Mouse (Mus musculus): Measurements from ENCODE around the gene Sptbn4. TPM values are rescaled to one million over a fixed set of nuclear protein-coding genes. Genes with fewer than 3 reads are reported as not detected.

Sptbn4 gene
- polyA plus RNA-seq, 1 experiment = 0.23 TPM

GRCm38 (mm10) chr7:27361283-27361946 lies 86.1 kb downstream of the Sptbn4 start:
- H3K27me3 ChIP-seq (ENCODE audit: control insufficient read depth, insufficient read depth, low read length) = peaks cover 11% of the 10 kb centered on the region
- DNase-seq (ENCODE audit: low read depth in 1 of 2, low spot score in 2 of 2) = peak; percentile 97 to 99
- H3K27ac ChIP-seq (ENCODE audit: insufficient read depth, low read length) = no peak overlapping the region
- TF ChIP-seq CTCF (IDR thresholded peaks at IDR 0.05; ENCODE audit: extremely low read depth, insufficient read depth, insufficient read length, insufficient replicate concordance) (no peak), POLR2A (IDR thresholded peaks at IDR 0.05; ENCODE audit: low read depth, low read length) (no peak)
- peak overlapping the region; percentile 56 for H3K4me3 ChIP-seq (ENCODE audit: extremely low read depth, insufficient read depth, insufficient read length)
- 1% methylated on average over 52 of the region's 52 CpGs for WGBS
- no peaks in the 10 kb centered on the region for H3K36me3 ChIP-seq (ENCODE audit: control insufficient read depth, insufficient read depth, low read length)
- peaks cover 9% of the 10 kb centered on the region for H3K4me1 ChIP-seq (ENCODE audit: control insufficient read depth, insufficient read depth, insufficient read length)

- no peak overlapping the region for H3K27ac ChIP-seq (ENCODE audit: insufficient read depth, low read length)
- 68% methylated on average over 6 of the region's 6 CpGs for WGBS
- DNase-seq (ENCODE audit: low read depth in 1 of 2, low spot score in 2 of 2) = no peak
- H3K4me3 ChIP-seq (ENCODE audit: extremely low read depth, insufficient read depth, insufficient read length) = no peak overlapping the region
- TF ChIP-seq CTCF (IDR thresholded peaks at IDR 0.05; ENCODE audit: extremely low read depth, insufficient read depth, insufficient read length, insufficient replicate concordance) = no peak
- TF ChIP-seq POLR2A (IDR thresholded peaks at IDR 0.05; ENCODE audit: low read depth, low read length) = no peak
- H3K27me3 ChIP-seq (ENCODE audit: control insufficient read depth, insufficient read depth, low read length) = peaks cover 11% of the 10 kb centered on the region
- peaks cover 9% of the 10 kb centered on the region for H3K4me1 ChIP-seq (ENCODE audit: control insufficient read depth, insufficient read depth, insufficient read length)
- no peaks in the 10 kb centered on the region for H3K36me3 ChIP-seq (ENCODE audit: control insufficient read depth, insufficient read depth, low read length)
Measured at GRCm38 (mm10) chr7:27360749-27361148, 86.7 kb downstream of the Sptbn4 start.

- no peak for TF ChIP-seq POLR2A (IDR thresholded peaks at IDR 0.05; ENCODE audit: low read depth, low read length)
- H3K36me3 ChIP-seq (ENCODE audit: control insufficient read depth, insufficient read depth, low read length) = no peaks in the 10 kb centered on the region
- DNase-seq (ENCODE audit: low read depth in 1 of 2, low spot score in 2 of 2) = no peak
- WGBS = 73% methylated on average over 9 of the region's 9 CpGs
- H3K4me3 ChIP-seq (ENCODE audit: extremely low read depth, insufficient read depth, insufficient read length) = no peak overlapping the region
- H3K4me1 ChIP-seq (ENCODE audit: control insufficient read depth, insufficient read depth, insufficient read length) = peaks cover 12% of the 10 kb centered on the region
- no peak overlapping the region for H3K27ac ChIP-seq (ENCODE audit: insufficient read depth, low read length)
- H3K27me3 ChIP-seq (ENCODE audit: control insufficient read depth, insufficient read depth, low read length) = peaks cover 9% of the 10 kb centered on the region
Measured at GRCm38 (mm10) chr7:27359706-27360358, 87.7 kb downstream of the Sptbn4 start.

- TF ChIP-seq CTCF (IDR thresholded peaks at IDR 0.05; ENCODE audit: extremely low read depth, insufficient read depth, insufficient read length, insufficient replicate concordance) (no peak), POLR2A (IDR thresholded peaks at IDR 0.05; ENCODE audit: low read depth, low read length) (no peak)
- Histone ChIP-seq H3K27ac (ENCODE audit: insufficient read depth, low read length) (no peak overlapping the region), H3K36me3 (ENCODE audit: control insufficient read depth, insufficient read depth, low read length) (no peaks in the 10 kb centered on the region), H3K4me3 (ENCODE audit: extremely low read depth, insufficient read depth, insufficient read length) (no peak overlapping the region), H3K27me3 (ENCODE audit: control insufficient read depth, insufficient read depth, low read length) (peaks cover 5% of the 10 kb centered on the region), H3K4me1 (ENCODE audit: control insufficient read depth, insufficient read depth, insufficient read length) (peaks cover 12% of the 10 kb centered on the region)
- 76% methylated on average over 2 of the region's 2 CpGs for WGBS
- DNase-seq (ENCODE audit: low read depth in 1 of 2, low spot score in 2 of 2) = no peak
Measured at GRCm38 (mm10) chr7:27359162-27359561, 88.3 kb downstream of the Sptbn4 start.

GRCm38 (mm10) chr7:27357595-27357978 lies 89.9 kb downstream of the Sptbn4 start:
- TF ChIP-seq POLR2A (IDR thresholded peaks at IDR 0.05; ENCODE audit: low read depth, low read length) = no peak
- no peak for TF ChIP-seq CTCF (IDR thresholded peaks at IDR 0.05; ENCODE audit: extremely low read depth, insufficient read depth, insufficient read length, insufficient replicate concordance)
- peak in 1 of 2 experiments; percentile 67 for DNase-seq (ENCODE audit: low read depth in 1 of 2, low spot score in 2 of 2)
- WGBS = 0% methylated on average over 3 of the region's 3 CpGs
- Histone ChIP-seq H3K27ac (ENCODE audit: insufficient read depth, low read length) (peak overlapping the region; percentile 89), H3K27me3 (ENCODE audit: control insufficient read depth, insufficient read depth, low read length) (no peaks in the 10 kb centered on the region), H3K36me3 (ENCODE audit: control insufficient read depth, insufficient read depth, low read length) (no peaks in the 10 kb centered on the region), H3K4me1 (ENCODE audit: control insufficient read depth, insufficient read depth, insufficient read length) (peaks cover 12% of the 10 kb centered on the region), H3K4me3 (ENCODE audit: extremely low read depth, insufficient read depth, insufficient read length) (peak overlapping the region; percentile 90; the same call in 1 of the 2 replicates)

- H3K27me3 ChIP-seq (ENCODE audit: control insufficient read depth, insufficient read depth, low read length) = no peaks in the 10 kb centered on the region
- peaks cover under 1% of the 10 kb centered on the region; the same call in 1 of the 2 replicates for H3K36me3 ChIP-seq (ENCODE audit: control insufficient read depth, insufficient read depth, low read length)
- H3K4me1 ChIP-seq (ENCODE audit: control insufficient read depth, insufficient read depth, insufficient read length) = peaks cover 12% of the 10 kb centered on the region
- 6% methylated on average over 27 of the region's 27 CpGs for WGBS
- H3K4me3 ChIP-seq (ENCODE audit: extremely low read depth, insufficient read depth, insufficient read length) = peak within 1 kb of the TSS; percentile 90
- H3K27ac ChIP-seq (ENCODE audit: insufficient read depth, low read length) = peak within 1 kb of the TSS; percentile 89
- no peak for DNase-seq (ENCODE audit: low read depth in 1 of 2, low spot score in 2 of 2)
- TF ChIP-seq CTCF (IDR thresholded peaks at IDR 0.05; ENCODE audit: extremely low read depth, insufficient read depth, insufficient read length, insufficient replicate concordance) (no peak), POLR2A (IDR thresholded peaks at IDR 0.05; ENCODE audit: low read depth, low read length) (0 out of 2 replicates have a peak, but pooled peaks have one; percentile 9)
Measured at GRCm38 (mm10) chr7:27356861-27357594, 90.5 kb downstream of the Sptbn4 start, which contains the start of gene Gm20479. Gene Gm20479 (minus strand): TSS chr7:27357419.

All from spleen, adult 2 months (tissue).